Mouse (Mus musculus) adrenal gland, postnatal 10 days (tissue): Measurements from ENCODE around the gene Olfr362. TPM values are rescaled to one million over a fixed set of nuclear protein-coding genes. Genes with fewer than 3 reads are reported as not detected.
"Not testable (repeated sequence)": the region's sequence is repeated elsewhere in the genome, so short reads cannot be mapped to it uniquely, and the experiment has no call there.

Experiments
- DNase-seq: peaks from one replicate; pipeline ENCODE4 v3.0.0; 2021; ENCODE audit warnings: mixed read lengths
- long read RNA-seq, 2 experiments: library from polyadenylated mRNA; stranded (forward); transcript quantifications; one replicate each; pipeline ENCODE4 v2.0.0; 2021
- total RNA-seq, 2 experiments: library from RNA; stranded (reverse); gene quantifications; 2 replicates each; pipeline ENCODE4 v1.2.3; 2021

The Olfr362 gene
- total RNA-seq: not detected
- long read RNA-seq, experiment 1: 0 reads
- long read RNA-seq, experiment 2: 0 reads

DNA sequence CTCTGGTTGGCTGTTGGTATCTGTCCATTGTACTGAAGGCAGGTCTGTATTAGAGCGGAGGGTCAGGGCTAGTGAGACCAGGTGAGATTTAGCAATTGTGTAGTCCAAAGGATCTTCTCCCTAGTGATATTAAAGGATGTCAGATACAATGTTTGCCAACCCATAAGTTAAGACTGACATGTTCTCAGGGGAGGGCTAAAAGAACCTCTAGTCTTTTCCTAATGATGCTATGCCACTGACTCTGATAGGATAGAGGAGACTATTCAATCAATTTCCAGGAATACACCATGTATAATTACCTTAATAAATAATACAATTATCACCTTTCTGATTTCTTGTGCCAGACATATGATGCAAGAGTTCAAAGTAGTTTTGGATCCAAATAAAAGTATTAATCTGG is at the start of gene Olfr362:
Olfr362 (minus strand) TSS at position 101 of the 400 bp plus-strand sequence.
- no peak for DNase-seq

DNA sequence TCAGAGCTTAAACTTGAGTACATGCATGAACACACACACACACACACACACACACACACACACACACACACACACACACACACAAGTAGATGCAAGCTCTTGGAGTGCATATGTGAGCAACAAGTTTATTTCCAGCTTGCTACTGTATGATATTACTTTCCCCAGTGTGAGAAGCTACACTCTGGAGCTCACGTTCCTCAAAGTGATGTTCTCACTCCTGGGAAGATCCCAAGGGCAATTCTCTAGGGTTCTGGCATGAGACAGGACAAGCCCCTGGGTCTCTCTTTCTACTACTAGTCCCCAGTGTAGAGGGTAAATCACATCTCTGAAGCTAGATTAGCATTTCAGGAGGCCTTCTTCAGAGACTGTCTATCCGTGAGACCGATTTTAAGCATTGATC is 21.3 kb upstream of the Olfr362 start, which contains the start of gene Olfr364-ps1:
Olfr364-ps1 (plus strand) TSS at position 301 of the 400 bp plus-strand sequence.
- DNase-seq: no peak

DNA sequence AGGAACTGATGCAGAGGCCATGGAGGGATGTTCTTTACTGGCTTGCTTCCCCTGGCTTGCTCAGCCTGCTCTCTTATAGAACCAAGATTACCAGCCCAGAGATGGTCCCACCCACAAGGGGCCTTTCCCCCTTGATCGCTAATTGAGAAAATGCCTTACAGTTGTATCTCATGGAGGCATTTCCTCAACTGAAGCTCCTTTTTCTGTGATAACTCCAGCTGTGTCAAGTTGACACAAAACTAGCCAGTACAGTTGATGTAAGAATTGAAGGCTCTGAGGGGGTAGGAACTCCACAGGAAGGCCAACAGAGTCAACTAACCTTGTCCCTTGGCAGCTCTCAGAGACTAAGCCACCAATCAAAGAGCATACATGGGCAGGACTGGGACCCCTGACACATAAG is 28.5 kb downstream of the Olfr362 start, which contains the start of gene Olfr361:
Olfr361 (minus strand) TSS at position 101 of the 400 bp plus-strand sequence.
- DNase-seq: not testable (repeated sequence)

DNA sequence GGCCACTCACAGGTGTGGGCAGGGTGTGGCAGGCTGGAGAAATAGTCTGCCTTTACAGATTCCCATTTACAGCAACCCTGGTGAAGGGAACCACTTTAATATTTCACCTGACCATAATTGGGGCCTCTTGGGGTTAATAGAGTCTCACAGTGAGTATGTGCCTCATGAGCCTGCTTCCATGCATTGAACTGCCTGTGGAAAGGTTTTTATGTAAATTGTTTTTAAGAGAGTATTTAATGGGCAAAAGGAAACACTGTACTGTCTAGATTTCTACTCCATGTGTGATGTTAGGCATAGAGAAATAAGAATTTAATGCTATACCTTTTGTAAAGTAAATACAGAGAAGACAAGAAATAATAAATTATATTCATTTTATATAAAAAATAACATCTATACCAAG is 52.3 kb downstream of the Olfr362 start, which contains the start of gene Olfr360:
Olfr360 (plus strand) TSS at position 301 of the 400 bp plus-strand sequence.
- no peak for DNase-seq

Other genes starting within 250 kb of the Olfr362 start
- not detected for gene Olfr352, start 249.4 kb downstream of the Olfr362 start, total RNA-seq
- not detected for gene Olfr353, start 225.0 kb downstream of the Olfr362 start, total RNA-seq
- gene Olfr354, start 212.2 kb downstream of the Olfr362 start, total RNA-seq: not detected
- gene Olfr355, start 189.0 kb downstream of the Olfr362 start, total RNA-seq: not detected
- gene Olfr356, start 180.8 kb downstream of the Olfr362 start, total RNA-seq: not detected
- gene Olfr357, start 124.1 kb downstream of the Olfr362 start, total RNA-seq: not detected
- not detected for gene Olfr358, start 108.6 kb downstream of the Olfr362 start, total RNA-seq
- gene Olfr360, start 52.2 kb downstream of the Olfr362 start, total RNA-seq: not detected
- gene Olfr361, start 28.6 kb downstream of the Olfr362 start, total RNA-seq: not detected
- gene Olfr364-ps1, start 21.4 kb upstream of the Olfr362 start, total RNA-seq: not detected
- not detected for gene Olfr365, start 70.3 kb upstream of the Olfr362 start, total RNA-seq
- not detected for gene Olfr366, start 93.7 kb upstream of the Olfr362 start, total RNA-seq
- gene Olfr368, start 208.6 kb upstream of the Olfr362 start, total RNA-seq: not detected
- gene Pdcl, start 241.4 kb upstream of the Olfr362 start, total RNA-seq: 10 to 100 TPM; 40.8 to 41.2 TPM